Mouse (Mus musculus) embryonic facial prominence, embryonic 15.5 days (tissue): Measurements from ENCODE around the gene Magi1. TPM values are rescaled to one million over a fixed set of nuclear protein-coding genes. Genes with fewer than 3 reads are reported as not detected.
"Not testable (repeated sequence)": the region's sequence is repeated elsewhere in the genome, so short reads cannot be mapped to it uniquely, and the experiment has no call there.

ENCODE experiments used
- ATAC-seq: fragments of 200-750 bp; cut with Nextera tagmentation; 2 replicates; pipeline ENCODE4 v1.8.0; 2017; ENCODE audit warnings: low read depth, moderate TSS enrichment; ENCODE audit not compliant: insufficient number of reproducible peaks, low FRiP score, low TSS enrichment
- H3K27ac ChIP-seq: fragments of 300-500 bp; sonication (generic); replicated peaks from 2 replicates; pipeline ENCODE4 v1.5.1; 2015; ENCODE audit warnings: mild to moderate bottlenecking, inconsistent platforms
- H3K27me3 ChIP-seq: fragments of 300-500 bp; sonication (generic); 2 replicates; pipeline ENCODE4 v1.6.1; 2015; ENCODE audit warnings: inconsistent platforms
- H3K36me3 ChIP-seq: fragments of 300-500 bp; sonication (generic); 2 replicates; pipeline ENCODE4 v1.6.1; 2015; ENCODE audit warnings: mild to moderate bottlenecking, inconsistent platforms
- H3K4me1 ChIP-seq: fragments of 300-500 bp; sonication (generic); 2 replicates; pipeline ENCODE4 v1.6.1; 2015; ENCODE audit warnings: inconsistent platforms
- H3K4me2 ChIP-seq: fragments of 300-500 bp; sonication (generic); replicated peaks from 2 replicates; pipeline ENCODE4 v1.6.1; 2015; ENCODE audit warnings: mild to moderate bottlenecking, inconsistent platforms
- H3K4me3 ChIP-seq: fragments of 300-500 bp; sonication (generic); replicated peaks from 2 replicates; pipeline ENCODE4 v1.5.1; 2015; ENCODE audit warnings: mild to moderate bottlenecking, inconsistent platforms
- H3K9ac ChIP-seq: fragments of 300-500 bp; sonication (generic); 2 replicates; pipeline ENCODE4 v1.6.1; 2015; ENCODE audit warnings: inconsistent platforms
- H3K9me3 ChIP-seq: fragments of 300-500 bp; sonication (generic); replicated peaks from 2 replicates; pipeline ENCODE4 v1.6.1; 2016; ENCODE audit warnings: inconsistent platforms
- WGBS: fragments of 180-500 bp; shearing (Covaris S2); methylation state at CpG from one replicate; pipeline ENCODE4 v1.1.7; 2015; 5-methylcytosine and 5-hydroxymethylcytosine counted together
- polyA plus RNA-seq: library from polyadenylated mRNA; unstranded; fragments of >200 nt; fragmentation: Nextera tagmentation; extraction: Ambion mirVana; gene quantifications from 2 replicates; pipeline ENCODE4 v1.2.1, GENCODE M21; 2015

The Magi1 gene
- polyA plus RNA-seq, 1 experiment from 2014 or later = 8.3 TPM

GRCm38 (mm10) chr6:94008577-94008976 is 275.1 kb downstream of the Magi1 start:
- H3K4me1 ChIP-seq = 0 out of 2 replicates have a peak, but pooled peaks cover 4% of the 10 kb centered on the region
- no peak overlapping the region for H3K27ac ChIP-seq
- H3K27me3 ChIP-seq = no peaks in the 10 kb centered on the region
- WGBS = 76% methylated on average over 4 of the region's 4 CpGs
- ATAC-seq = no peak
- H3K4me3 ChIP-seq = no peak overlapping the region
- no peak overlapping the region for H3K4me2 ChIP-seq
- H3K9ac ChIP-seq = no peak overlapping the region
- H3K9me3 ChIP-seq = no peaks in the 10 kb centered on the region
- H3K36me3 ChIP-seq = no peaks in the 10 kb centered on the region

- H3K4me3 ChIP-seq, H3K9me3 ChIP-seq, H3K36me3 ChIP-seq, H3K4me2 ChIP-seq, H3K27ac ChIP-seq, ATAC-seq, H3K9ac ChIP-seq, H3K27me3 ChIP-seq, H3K4me1 ChIP-seq: not testable (repeated sequence)
- 65% methylated on average over 2 of the region's 2 CpGs for WGBS
These were observed 280.1 kb downstream of the Magi1 start for GRCm38 (mm10) chr6:94003586-94003985.

- H3K27me3 ChIP-seq = no peaks in the 10 kb centered on the region
- WGBS = 70% methylated on average over 8 of the region's 8 CpGs
These were observed 286.8 kb downstream of the Magi1 start for GRCm38 (mm10) chr6:93996841-93997485.

DNA sequence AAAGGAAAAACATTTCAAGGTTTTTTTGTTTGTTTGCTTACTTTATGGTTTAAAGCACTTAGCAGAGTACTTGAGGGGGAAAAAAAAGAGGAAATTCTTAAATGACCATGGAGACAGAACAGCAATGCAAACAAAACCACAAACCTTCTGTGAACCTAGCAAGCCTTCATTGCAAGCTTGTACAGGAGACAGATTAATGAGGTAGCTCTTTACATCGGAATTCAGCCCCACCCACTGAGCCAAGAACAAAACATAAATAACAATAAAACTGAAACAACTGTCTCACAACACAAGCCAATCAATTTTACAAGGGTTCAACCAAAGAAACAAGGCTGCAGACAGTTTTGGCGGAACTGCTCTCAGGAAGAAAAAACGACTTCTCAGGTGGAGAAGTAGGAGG is 296.2 kb downstream of the Magi1 start:
- 45% methylated on average over 3 of the region's 3 CpGs for WGBS
- Histone ChIP-seq H3K4me1 (peaks cover 23% of the 10 kb centered on the region), H3K9me3 (no peaks in the 10 kb centered on the region), H3K36me3 (no peaks in the 10 kb centered on the region), H3K27me3 (no peaks in the 10 kb centered on the region), H3K4me3 (no peak overlapping the region), H3K9ac (no peak overlapping the region), H3K4me2 (no peak overlapping the region), H3K27ac (no peak overlapping the region)
- no peak for ATAC-seq

More at GRCm38 (mm10) chr6:93996841-93997485, 286.8 kb downstream of the Magi1 start:
- no peaks in the 10 kb centered on the region for H3K36me3 ChIP-seq
- no peak overlapping the region for H3K4me3 ChIP-seq
- ATAC-seq = no peak
- H3K9ac ChIP-seq = no peak overlapping the region
- no peaks in the 10 kb centered on the region for H3K4me1 ChIP-seq
- no peak overlapping the region for H3K27ac ChIP-seq
- no peak overlapping the region for H3K4me2 ChIP-seq
- H3K9me3 ChIP-seq = no peaks in the 10 kb centered on the region

GRCm38 (mm10) chr6:93985111-93985510 is 298.6 kb downstream of the Magi1 start:
- Histone ChIP-seq H3K4me2 (no peak overlapping the region), H3K36me3 (no peaks in the 10 kb centered on the region), H3K9ac (no peak overlapping the region), H3K4me3 (no peak overlapping the region), H3K27ac (no peak overlapping the region), H3K27me3 (no peaks in the 10 kb centered on the region), H3K9me3 (no peaks in the 10 kb centered on the region), H3K4me1 (peaks cover 17% of the 10 kb centered on the region; the same call in 1 of the 2 replicates)
- 60% methylated on average over 9 of the region's 9 CpGs for WGBS
- no peak for ATAC-seq

DNA sequence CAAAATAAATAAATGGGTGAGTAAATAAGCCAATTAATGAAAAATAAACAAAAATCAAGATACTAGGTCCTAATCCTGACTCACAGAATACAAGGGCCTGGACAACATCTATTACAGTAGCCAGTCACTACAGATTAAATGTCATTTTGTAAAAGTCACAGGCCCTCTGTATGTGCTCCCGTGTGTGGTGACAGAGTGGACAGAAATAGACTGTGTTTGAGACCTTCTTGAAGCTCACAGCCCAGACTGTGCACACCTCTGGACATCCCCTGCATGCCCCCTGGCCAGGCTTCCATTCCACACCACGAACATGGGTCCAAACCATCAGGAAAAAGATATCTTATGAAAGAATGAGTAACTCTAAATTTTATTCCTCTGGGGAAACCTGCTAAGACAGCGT is 300.2 kb downstream of the Magi1 start:
- Histone ChIP-seq H3K36me3 (no peaks in the 10 kb centered on the region), H3K4me2 (no peak overlapping the region), H3K9me3 (no peaks in the 10 kb centered on the region), H3K27me3 (no peaks in the 10 kb centered on the region), H3K4me3 (no peak overlapping the region), H3K27ac (no peak overlapping the region), H3K9ac (no peak overlapping the region), H3K4me1 (peaks cover 10% of the 10 kb centered on the region; the same call in 1 of the 2 replicates)
- WGBS = 84% methylated on average over 3 of the region's 3 CpGs
- ATAC-seq = no peak

DNA sequence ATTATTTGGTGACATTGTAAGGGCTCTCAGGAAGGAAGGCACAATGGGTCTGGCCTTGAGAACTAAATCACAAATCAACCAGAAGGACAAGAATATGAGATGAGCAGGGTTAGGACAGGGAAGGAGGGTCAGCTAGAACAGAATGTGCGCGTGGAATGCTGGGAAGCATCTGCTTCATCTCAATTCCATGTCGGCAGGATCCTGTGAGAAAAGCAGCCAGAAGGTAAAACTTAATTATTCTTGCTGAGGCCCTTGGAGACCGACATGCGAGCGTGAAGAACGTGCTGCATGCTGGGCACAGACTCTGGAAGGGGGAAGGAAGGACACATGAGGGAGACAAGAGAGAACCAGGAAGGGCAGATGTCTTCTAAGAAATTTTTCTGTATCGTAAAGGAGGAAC is 302.5 kb downstream of the Magi1 start:
- no peak overlapping the region for H3K27ac ChIP-seq
- H3K4me1 ChIP-seq = 0 out of 2 replicates have a peak, but pooled peaks cover 5% of the 10 kb centered on the region
- H3K9me3 ChIP-seq = no peaks in the 10 kb centered on the region
- WGBS = 38% methylated on average over 8 of the region's 8 CpGs
- no peak for ATAC-seq
- no peak overlapping the region for H3K4me3 ChIP-seq
- H3K27me3 ChIP-seq = no peaks in the 10 kb centered on the region
- H3K9ac ChIP-seq = no peak overlapping the region
- H3K36me3 ChIP-seq = no peaks in the 10 kb centered on the region
- no peak overlapping the region for H3K4me2 ChIP-seq

DNA sequence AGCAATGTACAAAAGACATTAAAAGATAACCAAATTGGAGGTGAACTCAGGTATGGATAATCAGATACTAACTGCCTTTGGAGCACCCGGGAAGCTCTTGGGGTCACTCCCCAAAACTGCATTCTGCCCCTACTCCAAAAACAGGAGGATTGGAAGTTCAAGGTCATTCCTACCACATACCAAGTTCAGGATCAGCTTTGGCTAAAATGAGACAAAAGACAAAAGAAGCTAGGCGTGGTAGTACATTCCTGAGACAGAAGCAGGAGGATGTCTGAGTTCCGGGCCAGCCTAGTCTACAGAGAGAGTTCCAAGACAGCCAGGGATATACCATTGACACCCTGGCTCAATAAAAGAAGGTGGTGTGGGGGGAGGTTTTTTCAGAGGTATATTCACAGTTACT is 304.5 kb downstream of the Magi1 start:
- Histone ChIP-seq H3K4me3 (no peak overlapping the region), H3K9me3 (no peaks in the 10 kb centered on the region), H3K9ac (no peak overlapping the region), H3K4me1 (0 out of 2 replicates have a peak, but pooled peaks cover 5% of the 10 kb centered on the region), H3K4me2 (no peak overlapping the region), H3K36me3 (no peaks in the 10 kb centered on the region), H3K27me3 (no peaks in the 10 kb centered on the region), H3K27ac (no peak overlapping the region)
- 86% methylated on average over 3 of the region's 3 CpGs for WGBS
- ATAC-seq = no peak

DNA sequence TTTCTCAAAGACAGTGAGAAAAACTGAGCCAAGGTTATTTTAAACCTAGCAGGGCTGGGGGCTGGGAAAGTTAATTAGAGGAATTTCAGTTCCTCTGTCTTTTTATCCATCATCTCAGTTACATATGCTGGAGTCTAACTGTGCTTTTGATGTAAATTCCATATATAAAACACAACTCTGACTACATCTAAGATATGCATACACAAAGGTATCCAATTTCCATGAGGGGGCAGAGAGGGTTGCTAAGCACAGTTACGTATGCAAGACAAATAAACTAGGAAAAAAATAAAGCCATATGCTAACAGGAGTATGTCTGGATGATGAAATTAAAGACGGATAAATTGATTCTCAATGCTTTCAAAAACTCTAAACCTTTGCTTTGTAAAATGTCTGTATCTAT is 315.0 kb downstream of the Magi1 start:
- Histone ChIP-seq H3K9ac (no peak overlapping the region), H3K27me3 (no peaks in the 10 kb centered on the region), H3K9me3 (no peaks in the 10 kb centered on the region), H3K36me3 (no peaks in the 10 kb centered on the region), H3K4me1 (0 out of 2 replicates have a peak, but pooled peaks cover 3% of the 10 kb centered on the region), H3K4me2 (no peak overlapping the region), H3K27ac (no peak overlapping the region), H3K4me3 (no peak overlapping the region)
- WGBS = 30% methylated on average over 2 of the region's 2 CpGs
- no peak for ATAC-seq

DNA sequence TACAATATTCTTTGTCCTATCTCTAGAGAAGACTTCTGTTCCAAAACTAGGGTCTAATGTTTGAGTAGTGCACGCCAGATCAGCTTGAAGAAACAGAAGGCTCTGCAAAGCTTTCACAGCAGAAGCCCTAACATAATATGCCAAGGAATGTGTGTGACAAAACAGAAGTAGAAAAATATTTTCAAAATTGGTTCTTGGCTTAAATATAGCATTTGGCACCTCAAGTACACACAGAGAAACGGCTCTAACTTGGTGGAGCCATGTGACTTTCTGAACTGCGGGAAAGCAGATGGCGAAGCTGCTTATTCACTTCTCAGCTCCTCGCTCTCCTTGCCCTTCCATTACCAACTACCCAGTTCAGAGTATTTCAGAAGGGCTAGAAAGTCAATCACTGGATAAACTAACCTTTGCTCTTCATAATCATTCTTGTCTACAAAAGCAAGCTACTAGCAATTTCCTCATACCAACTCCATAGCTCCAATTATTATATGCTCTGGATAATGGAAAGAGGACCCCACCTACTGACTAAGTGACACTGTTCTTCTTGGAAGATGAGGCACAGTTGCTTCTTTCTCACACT is 320.9 kb downstream of the Magi1 start:
- Histone ChIP-seq H3K36me3 (no peaks in the 10 kb centered on the region), H3K27me3 (no peaks in the 10 kb centered on the region), H3K4me3 (no peak overlapping the region), H3K9me3 (no peaks in the 10 kb centered on the region), H3K9ac (no peak overlapping the region), H3K27ac (no peak overlapping the region), H3K4me2 (no peak overlapping the region), H3K4me1 (no peaks in the 10 kb centered on the region)
- ATAC-seq = no peak
- WGBS = 62% methylated on average over 5 of the region's 5 CpGs

DNA sequence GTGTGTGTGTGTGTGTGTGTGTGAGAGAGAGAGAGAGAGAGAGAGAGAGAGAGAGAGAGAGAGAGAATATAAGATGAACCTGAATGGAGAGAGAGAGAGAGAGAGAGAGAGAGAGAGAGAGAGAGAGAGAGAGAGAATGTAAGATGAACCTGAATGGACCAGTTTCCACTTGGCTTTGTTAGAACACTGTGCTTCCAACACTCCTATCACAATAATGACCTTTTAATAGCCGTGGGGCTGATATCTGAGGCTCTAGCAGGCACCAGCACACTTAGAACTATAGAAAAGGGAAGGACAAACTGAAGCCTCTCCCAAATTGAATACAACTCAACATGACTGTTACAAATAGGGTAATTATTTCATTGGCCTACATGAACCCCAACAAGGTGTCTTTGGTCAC is 321.9 kb downstream of the Magi1 start:
- H3K9ac ChIP-seq = no peak overlapping the region
- WGBS = 93% methylated on average over 1 of the region's 1 CpGs
- no peak overlapping the region for H3K4me2 ChIP-seq
- no peak overlapping the region for H3K27ac ChIP-seq
- H3K27me3 ChIP-seq = no peaks in the 10 kb centered on the region
- no peaks in the 10 kb centered on the region for H3K36me3 ChIP-seq
- no peak for ATAC-seq
- no peak overlapping the region for H3K4me3 ChIP-seq
- no peaks in the 10 kb centered on the region for H3K9me3 ChIP-seq
- H3K4me1 ChIP-seq = no peaks in the 10 kb centered on the region

GRCm38 (mm10) chr6:93957172-93957571 is 326.5 kb downstream of the Magi1 start:
- WGBS = 73% methylated on average over 2 of the region's 2 CpGs
- Histone ChIP-seq H3K4me1 (no peaks in the 10 kb centered on the region), H3K27me3 (no peaks in the 10 kb centered on the region), H3K9me3 (no peaks in the 10 kb centered on the region), H3K9ac (no peak overlapping the region), H3K4me2 (no peak overlapping the region), H3K4me3 (no peak overlapping the region), H3K27ac (no peak overlapping the region), H3K36me3 (no peaks in the 10 kb centered on the region)
- ATAC-seq = no peak
